Mouse (Mus musculus) heart, postnatal 0 days (tissue): ENCODE results near the gene Mrpl9. TPM values are rescaled to one million over a fixed set of nuclear protein-coding genes. Genes with fewer than 3 reads are reported as not detected.
A peak's percentile ranks its signal among the peaks of the same experiment; 100 is the strongest.

Experiments
- ATAC-seq: fragments of 200-750 bp; cut with Nextera tagmentation; 2 replicates; pipeline ENCODE4 v1.8.0; 2017; ENCODE audit warnings: low read depth, moderate number of reproducible peaks, moderate library complexity; ENCODE audit not compliant: insufficient read depth
- DNase-seq: peaks from one replicate; pipeline ENCODE4 v3.0.0-alpha.2; 2016; ENCODE audit warnings: low spot score
- H3K27ac ChIP-seq: fragments of 300-500 bp; sonication (generic); 2 replicates; pipeline ENCODE4 v1.5.1; 2014; ENCODE audit warnings: low read depth, mild to moderate bottlenecking
- H3K27me3 ChIP-seq: fragments of 300-500 bp; sonication (generic); 2 replicates; pipeline ENCODE4 v1.6.1; 2014; ENCODE audit warnings: low read length, mixed read lengths; ENCODE audit not compliant: control insufficient read depth, insufficient read depth
- H3K36me3 ChIP-seq: fragments of 300-500 bp; sonication (generic); replicated peaks from 2 replicates; pipeline ENCODE4 v1.6.1; 2014; ENCODE audit warnings: low read length, mixed read lengths; ENCODE audit not compliant: control insufficient read depth, insufficient read depth
- H3K4me1 ChIP-seq: fragments of 300-500 bp; sonication (generic); 2 replicates; pipeline ENCODE4 v1.6.1; 2014; ENCODE audit warnings: antibody characterized with exemption; ENCODE audit not compliant: control insufficient read depth, insufficient read depth
- H3K4me2 ChIP-seq: fragments of 300-500 bp; sonication (generic); 2 replicates; pipeline ENCODE4 v1.6.1; 2014; ENCODE audit warnings: low read depth, mild to moderate bottlenecking, low read length, moderate library complexity
- H3K4me3 ChIP-seq: fragments of 300-500 bp; sonication (generic); 2 replicates; pipeline ENCODE4 v1.5.1; 2014; ENCODE audit warnings: low read depth, low read length
- H3K9ac ChIP-seq: fragments of 300-500 bp; sonication (generic); replicated peaks from 2 replicates; pipeline ENCODE4 v1.6.1; 2014; ENCODE audit warnings: low read depth, low read length, mixed read lengths
- H3K9me3 ChIP-seq: fragments of 300-500 bp; sonication (generic); replicated peaks from 2 replicates; pipeline ENCODE4 v1.6.1; 2016; ENCODE audit warnings: low read length; ENCODE audit not compliant: control insufficient read depth
- CTCF ChIP-seq: IDR thresholded peaks from 2 replicates; pipeline ENCODE4 v1.5.1; 2016; ENCODE audit warnings: antibody characterized with exemption, control low read depth, low read depth
- EP300 ChIP-seq: IDR thresholded peaks from 2 replicates; pipeline ENCODE4 v1.6.1; 2016; ENCODE audit warnings: antibody characterized with exemption, low read depth
- WGBS: fragments of 180-500 bp; shearing (Covaris S2); extraction: QIAGEN DNeasy Blood & Tissue Kit; methylation state at CpG from one replicate; pipeline ENCODE4 v1.1.7; 2014; 5-methylcytosine and 5-hydroxymethylcytosine counted together
- polyA plus RNA-seq: library from polyadenylated mRNA; unstranded; fragments of >200 nt; fragmentation: Nextera tagmentation; extraction: Ambion mirVana; gene quantifications from 2 replicates; pipeline ENCODE4 v1.2.1, GENCODE M21; 2015
- total RNA-seq: library from RNA; depleted of rRNA; stranded (reverse); fragments of >200 nt; gene quantifications from 2 replicates; pipeline ENCODE4 v1.2.3, GENCODE M21; 2014; ENCODE audit warnings: low replicate concordance; rRNA removed

The Mrpl9 gene
- total RNA-seq (83.0 and 85.1 TPM in 2 replicates), polyA plus RNA-seq (67.4 and 68.7 TPM in 2 replicates)

DNA sequence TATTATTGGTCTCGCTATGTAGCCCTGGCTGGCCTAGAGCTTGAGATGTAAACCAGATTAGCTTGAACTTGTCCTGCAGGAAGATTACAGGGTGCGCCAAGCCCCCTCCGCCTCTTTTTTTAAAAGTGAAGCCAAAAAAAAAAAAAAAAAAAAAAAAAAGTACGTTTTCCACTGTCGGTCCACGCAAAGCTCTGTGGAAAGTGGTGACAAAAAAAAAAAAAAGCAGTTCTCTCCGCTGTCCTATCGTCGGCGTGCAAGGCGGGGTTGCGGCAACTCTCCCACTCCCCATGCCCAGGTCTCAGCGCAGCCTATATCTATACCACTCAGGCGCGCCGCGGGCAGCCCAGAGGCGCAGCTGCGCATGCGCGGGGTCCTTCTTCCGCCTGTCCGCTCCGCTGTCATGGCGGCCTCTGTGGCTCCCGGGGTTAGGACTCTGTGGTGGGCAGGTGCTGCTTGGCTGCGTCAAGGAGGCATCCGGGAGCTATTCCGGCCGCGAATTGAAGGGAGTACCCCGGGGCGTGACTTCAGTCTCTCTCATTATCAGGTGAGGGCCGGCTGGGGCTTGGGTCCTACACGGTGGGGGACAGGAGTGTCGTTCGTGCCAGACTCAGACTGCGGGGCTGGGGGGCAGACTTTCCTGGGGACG, at the start of gene Mrpl9:
Mrpl9 (plus strand) TSS at position 368 of the 646 bp plus-strand sequence.
- DNase-seq = peak; percentile 89
- H3K4me2 ChIP-seq = peak within 1 kb of the TSS; percentile 69
- no peaks in the 10 kb centered on the region for H3K9me3 ChIP-seq
- no peaks in the 10 kb centered on the region for H3K27me3 ChIP-seq
- TF ChIP-seq CTCF (no peak), EP300 (no peak)
- no peaks in the 10 kb centered on the region for H3K4me1 ChIP-seq
- peak within 1 kb of the TSS; percentile 64 for H3K27ac ChIP-seq
- H3K36me3 ChIP-seq = peaks cover 35% of the 10 kb centered on the region
- peak within 1 kb of the TSS; percentile 84 for H3K4me3 ChIP-seq
- H3K9ac ChIP-seq = peak within 1 kb of the TSS; percentile 91
- peak; percentile 99 for ATAC-seq
- WGBS = under 1% methylated on average over 39 of the region's 39 CpGs

DNA sequence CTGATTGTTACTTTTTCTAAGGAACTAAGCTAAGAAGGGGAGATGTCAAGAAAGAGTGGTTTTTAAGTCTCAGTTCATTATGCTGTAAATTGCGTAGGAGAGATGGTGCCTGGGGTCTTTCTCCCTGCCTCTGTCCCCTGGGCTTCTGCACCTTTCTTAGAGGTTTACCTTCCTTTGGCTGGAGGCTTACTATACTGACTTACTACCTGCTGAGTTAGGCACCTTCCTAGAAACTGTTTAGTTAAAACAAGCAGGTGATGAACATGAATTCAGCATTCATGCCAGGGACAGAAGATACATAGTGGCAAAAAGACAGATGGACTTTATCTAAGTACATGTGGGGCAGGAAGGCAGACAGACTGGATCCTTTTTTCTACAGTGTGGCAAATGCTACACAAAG, 46.8 kb upstream of the Mrpl9 start:
- 68% methylated on average over 1 of the region's 1 CpGs for WGBS
- Histone ChIP-seq H3K27ac (no peak overlapping the region), H3K4me3 (no peak overlapping the region), H3K4me2 (no peak overlapping the region), H3K9me3 (no peaks in the 10 kb centered on the region), H3K36me3 (no peaks in the 10 kb centered on the region), H3K27me3 (peaks cover 41% of the 10 kb centered on the region), H3K4me1 (peaks cover 4% of the 10 kb centered on the region; the same call in 1 of the 2 replicates), H3K9ac (no peak overlapping the region)
- TF ChIP-seq CTCF (no peak), EP300 (no peak)
- no peak for ATAC-seq
- DNase-seq = no peak

DNA sequence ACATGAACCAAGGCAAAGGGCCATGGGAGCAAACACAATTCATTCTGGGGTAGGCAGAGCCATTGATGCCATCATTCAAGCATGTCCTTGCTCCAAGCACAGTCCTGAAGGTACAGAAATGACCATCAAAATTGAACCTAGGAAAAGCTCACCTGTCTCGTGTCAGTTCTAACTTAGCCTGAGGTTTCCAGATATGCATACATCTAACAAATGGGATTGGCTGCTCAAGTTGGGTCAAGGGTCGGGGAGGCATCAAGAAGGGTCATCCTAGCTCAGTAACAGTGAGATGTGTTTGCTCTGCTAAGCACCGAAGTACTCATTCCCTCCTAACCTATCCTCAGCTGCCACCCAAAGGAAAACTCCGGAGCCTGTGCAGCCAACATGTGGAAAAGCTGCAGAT, 46.3 kb upstream of the Mrpl9 start:
- H3K4me2 ChIP-seq = no peak overlapping the region
- peaks cover 4% of the 10 kb centered on the region; the same call in 1 of the 2 replicates for H3K4me1 ChIP-seq
- no peaks in the 10 kb centered on the region for H3K9me3 ChIP-seq
- H3K27me3 ChIP-seq = peaks cover 46% of the 10 kb centered on the region
- H3K9ac ChIP-seq = no peak overlapping the region
- no peaks in the 10 kb centered on the region for H3K36me3 ChIP-seq
- no peak for ATAC-seq
- DNase-seq = no peak
- H3K4me3 ChIP-seq = no peak overlapping the region
- TF ChIP-seq EP300 = no peak
- no peak for TF ChIP-seq CTCF
- no peak overlapping the region for H3K27ac ChIP-seq
- 68% methylated on average over 4 of the region's 4 CpGs for WGBS

DNA sequence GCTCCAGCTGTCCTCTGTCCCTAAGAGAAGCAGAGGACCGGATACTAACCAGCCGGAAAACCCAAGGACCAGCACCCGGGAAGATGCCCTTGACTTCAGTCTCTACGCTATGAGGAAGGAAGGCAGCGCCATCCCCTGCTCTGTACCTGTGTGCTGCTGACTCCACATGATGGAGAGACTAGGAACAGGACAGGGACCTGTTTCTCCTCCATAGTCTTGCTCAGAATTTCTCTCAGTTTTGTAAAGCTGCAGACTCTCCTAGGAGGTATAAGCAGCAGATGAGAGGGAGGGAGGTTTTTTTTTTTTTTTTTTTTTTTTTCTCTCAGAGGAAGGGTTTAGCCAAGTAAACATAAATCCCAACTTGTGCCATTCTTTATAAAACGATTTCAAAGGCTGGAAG, 44.9 kb upstream of the Mrpl9 start, which contains the start of gene Lingo4:
Lingo4 (plus strand) TSS at position 301 of the 400 bp plus-strand sequence.
- Histone ChIP-seq H3K27me3 (peaks cover 59% of the 10 kb centered on the region), H3K27ac (no peak within 1 kb of the TSS), H3K9me3 (no peaks in the 10 kb centered on the region), H3K4me2 (peak within 1 kb of the TSS; percentile 55), H3K36me3 (no peaks in the 10 kb centered on the region), H3K4me3 (peak within 1 kb of the TSS; percentile 34), H3K9ac (peak within 1 kb of the TSS; percentile 26), H3K4me1 (peaks cover 4% of the 10 kb centered on the region; the same call in 1 of the 2 replicates)
- no peak for ATAC-seq
- no peak for TF ChIP-seq EP300
- DNase-seq = no peak
- 61% methylated on average over 6 of the region's 6 CpGs for WGBS

DNA sequence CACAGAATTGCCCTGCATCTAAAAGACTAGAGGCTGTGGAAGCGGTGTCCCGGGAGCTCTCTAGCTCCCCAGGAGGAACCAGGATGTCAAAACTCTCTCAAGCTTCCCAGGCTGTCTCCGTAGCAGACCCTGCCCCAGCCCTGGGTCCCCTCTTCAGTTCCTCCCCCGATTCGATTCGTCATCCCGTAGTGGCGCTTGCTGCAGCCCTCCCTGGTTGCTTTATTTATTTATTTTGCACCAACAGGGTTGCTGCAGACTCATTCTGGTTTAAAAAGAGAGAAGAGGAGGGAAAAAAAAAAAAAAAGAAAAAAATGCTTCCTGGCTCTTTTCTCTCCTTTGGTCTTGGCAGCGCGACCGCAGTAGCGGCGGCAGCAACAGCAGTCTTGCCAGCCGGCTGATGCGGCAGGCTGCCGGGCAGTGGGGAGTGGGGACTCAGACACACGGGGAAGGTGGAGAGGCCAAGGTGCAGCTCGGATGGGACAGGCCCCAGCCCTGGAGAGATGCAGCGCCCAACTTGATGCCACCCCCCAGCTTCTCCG, 44.1 kb upstream of the Mrpl9 start:
- peaks cover 4% of the 10 kb centered on the region; the same call in 1 of the 2 replicates for H3K4me1 ChIP-seq
- H3K9me3 ChIP-seq = no peaks in the 10 kb centered on the region
- H3K27me3 ChIP-seq = peaks cover 62% of the 10 kb centered on the region
- no peak overlapping the region for H3K27ac ChIP-seq
- WGBS = 1% methylated on average over 20 of the region's 20 CpGs
- H3K36me3 ChIP-seq = no peaks in the 10 kb centered on the region
- H3K9ac ChIP-seq = peak overlapping the region; percentile 26
- no peak for ATAC-seq
- peak overlapping the region; percentile 55 for H3K4me2 ChIP-seq
- TF ChIP-seq CTCF (no peak), EP300 (no peak)
- peak overlapping the region; percentile 34 for H3K4me3 ChIP-seq
- peak; percentile 31 for DNase-seq
